Mouse (Mus musculus) gastrocnemius, postnatal 10 days (tissue): ENCODE data around the gene Gm8206. TPM values are rescaled to one million over a fixed set of nuclear protein-coding genes. Genes with fewer than 3 reads are reported as not detected.
A peak's percentile ranks its signal among the peaks of the same experiment; 100 is the strongest.
"Not testable (repeated sequence)": the region's sequence is repeated elsewhere in the genome, so short reads cannot be mapped to it uniquely, and the experiment has no call there.

Experiments
- DNase-seq: peaks from one replicate; pipeline ENCODE4 v3.0.0; 2021; ENCODE audit warnings: mixed read lengths
- long read RNA-seq, 2 experiments: library from polyadenylated mRNA; stranded (forward); transcript quantifications; one replicate each; pipeline ENCODE4 v2.0.0; 2021
- total RNA-seq, 2 experiments: library from RNA; stranded (reverse); gene quantifications; 2 replicates each; pipeline ENCODE4 v1.2.3; 2021

Gm8206 gene
- not detected for total RNA-seq
- long read RNA-seq, experiment 1 = 0 reads
- long read RNA-seq, experiment 2 = 0 reads

DNA sequence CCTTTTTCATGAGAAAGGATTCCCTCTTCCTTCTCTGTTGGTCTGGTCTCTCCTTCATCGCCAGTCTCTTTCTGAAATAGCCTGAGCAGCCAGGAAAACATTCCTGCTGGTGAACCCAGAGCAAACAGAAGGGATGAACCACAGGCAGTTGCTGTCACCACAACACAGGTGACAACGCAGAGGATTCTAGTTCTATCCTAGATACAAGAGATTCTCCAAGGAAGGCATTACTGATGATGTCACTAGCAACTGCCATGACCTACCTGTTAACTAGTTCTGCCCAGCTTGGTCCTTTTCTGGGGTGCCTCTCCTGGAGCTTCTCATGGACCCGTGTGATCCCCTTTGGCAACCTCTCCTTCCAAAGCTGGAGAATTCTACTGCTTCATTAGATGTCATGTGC, at the start of gene Gm8206:
Gene Gm8206, minus strand, starts transcription at position 101 of the 400 bp plus-strand sequence.
- DNase-seq = not testable (repeated sequence)

DNA sequence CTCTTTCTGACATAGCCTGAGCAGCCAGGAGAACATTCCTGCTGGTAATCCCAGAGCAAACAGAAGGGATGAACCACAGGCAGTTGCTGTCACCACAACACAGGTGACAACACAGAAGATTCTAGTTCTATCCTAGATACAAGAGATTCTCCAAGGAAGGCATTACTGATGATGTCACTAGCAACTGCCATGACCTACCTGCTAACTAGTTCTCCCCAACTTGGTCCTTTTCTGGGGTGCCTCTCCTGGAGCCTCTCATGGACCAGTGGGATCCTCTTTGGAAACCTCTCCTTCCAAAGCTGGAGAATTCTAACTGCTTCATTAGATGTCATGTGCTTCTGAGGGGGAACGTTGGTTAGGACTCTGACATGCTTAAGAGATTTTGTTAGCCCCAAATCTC, 32.0 kb upstream of the Gm8206 start, which contains the start of gene Gm3476:
Gene Gm3476, minus strand, starts transcription at position 101 of the 400 bp plus-strand sequence.
- DNase-seq = not testable (repeated sequence)

DNA sequence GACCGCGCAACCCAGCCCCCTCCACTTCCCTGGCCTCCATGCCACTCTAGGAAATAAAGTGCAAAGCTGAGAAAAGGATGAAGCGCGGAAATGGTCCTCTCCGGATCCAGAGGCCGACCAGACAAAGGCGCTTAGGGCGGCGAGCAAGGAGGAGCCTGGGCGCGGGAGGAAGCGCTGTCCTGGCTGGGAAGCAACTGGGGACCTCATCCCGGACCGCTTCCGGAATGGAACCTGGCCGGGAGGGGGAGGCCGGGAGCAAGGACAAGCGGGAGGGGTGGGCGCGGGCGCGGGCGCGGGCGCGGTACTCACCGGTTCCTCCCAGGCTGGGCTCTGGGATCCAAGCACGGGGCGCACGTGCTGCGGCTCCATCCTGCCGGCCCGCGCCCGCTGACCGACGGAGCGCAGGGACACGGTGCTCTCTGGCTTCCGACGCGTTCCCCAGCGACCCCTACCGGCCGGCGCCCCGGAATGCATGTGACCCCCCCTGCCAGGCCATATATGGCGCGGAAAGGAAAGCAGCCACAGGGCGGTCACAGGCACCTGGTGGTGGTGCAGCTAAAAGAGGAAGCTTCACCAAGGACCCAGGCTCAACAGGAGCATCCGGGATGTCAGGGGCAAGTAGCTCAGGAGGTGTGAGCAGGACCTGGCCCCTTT, 14.7 kb upstream of the Gm8206 start, which contains the start of gene Gm3468:
Gene Gm3468, minus strand, starts transcription at position 394 of the 654 bp plus-strand sequence.
- DNase-seq = peak; percentile 51

DNA sequence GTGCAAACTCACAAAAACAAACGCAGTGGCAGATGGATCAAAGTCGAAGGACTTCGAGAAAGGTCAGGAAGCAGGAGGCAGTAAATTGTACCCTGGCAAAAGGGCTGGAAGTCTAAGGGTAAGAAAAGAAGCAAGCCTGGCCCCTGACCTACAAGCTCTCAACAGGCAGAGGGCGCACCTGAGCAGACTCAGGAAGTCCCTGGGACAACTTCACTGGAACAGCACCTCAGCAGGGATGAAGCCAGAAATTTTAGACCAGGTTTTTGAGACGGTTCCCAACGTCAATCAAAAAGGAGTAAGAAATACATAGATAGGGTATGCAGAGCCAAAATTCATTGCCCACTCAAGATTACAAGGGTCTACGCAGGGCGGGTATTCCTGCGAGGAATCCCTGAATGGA, 13.8 kb upstream of the Gm8206 start:
- not testable (repeated sequence) for DNase-seq

DNA sequence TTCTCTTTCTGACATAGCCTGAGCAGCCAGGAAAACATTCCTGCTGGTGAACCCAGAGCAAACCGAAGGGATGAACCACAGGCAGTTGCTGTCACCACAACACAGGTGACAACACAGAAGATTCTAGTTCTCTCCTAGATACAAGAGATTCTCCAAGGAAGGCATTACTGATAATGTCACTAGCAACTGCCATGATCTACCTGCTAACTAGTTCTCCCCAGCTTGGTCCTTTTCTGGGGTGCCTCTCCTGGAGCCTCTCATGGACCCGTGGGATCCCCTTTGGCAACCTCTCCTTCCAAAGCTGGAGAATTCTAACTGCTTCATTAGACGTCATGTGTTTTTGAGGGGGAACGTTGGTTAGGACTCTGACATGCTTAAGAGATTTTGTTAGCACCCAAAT, 35.6 kb downstream of the Gm8206 start, which contains the start of gene Gm6337:
Gene Gm6337, minus strand, starts transcription at position 101 of the 400 bp plus-strand sequence.
- DNase-seq = not testable (repeated sequence)

DNA sequence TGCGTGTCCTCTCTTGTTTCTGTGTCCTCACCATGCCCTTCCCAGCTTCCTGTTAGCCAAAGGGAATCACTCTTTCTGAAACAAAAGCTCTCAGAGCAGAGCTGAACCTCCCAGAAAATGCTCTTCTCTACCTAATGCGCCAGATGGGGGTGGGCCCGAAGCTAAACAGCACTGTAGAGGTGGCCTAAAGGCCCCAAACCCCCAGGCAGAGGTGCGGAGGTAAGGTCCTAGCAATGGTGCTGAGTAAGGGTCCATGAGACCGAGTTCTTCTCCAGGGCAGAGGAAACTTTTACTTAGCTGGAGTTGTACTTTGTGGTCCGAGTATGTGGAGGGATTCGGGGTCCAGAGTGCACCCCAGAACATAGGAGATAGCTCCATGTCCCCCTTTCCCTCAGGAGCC, 106.6 kb downstream of the Gm8206 start:
- DNase-seq = peak; percentile 8

DNA sequence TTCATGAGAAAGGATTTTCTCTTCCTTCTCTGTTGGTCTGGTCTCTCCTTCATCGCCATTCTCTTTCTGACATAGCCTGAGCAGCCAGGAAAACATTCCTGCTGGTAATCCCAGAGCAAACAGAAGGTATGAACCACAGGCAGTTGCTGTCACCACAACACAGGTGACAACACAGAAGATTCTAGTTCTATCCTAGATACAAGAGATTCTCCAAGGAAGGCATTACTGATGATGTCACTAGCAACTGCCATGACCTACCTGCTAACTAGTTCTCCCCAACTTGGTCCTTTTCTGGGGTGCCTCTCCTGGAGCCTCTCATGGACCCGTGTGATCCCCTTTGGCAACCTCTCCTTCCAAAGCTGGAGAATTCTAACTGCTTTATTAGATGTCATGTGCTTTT, 114.7 kb downstream of the Gm8206 start, which contains the start of gene Gm3453:
Gene Gm3453, minus strand, starts transcription at position 101 of the 400 bp plus-strand sequence.
- DNase-seq = not testable (repeated sequence)

Other genes starting within 250 kb of the Gm8206 start
- gene Gm8237, start 213.6 kb downstream of the Gm8206 start, total RNA-seq = 1 to 10 TPM; 1.0 to 1.5 TPM
- gene Gm3248, start 132.2 kb downstream of the Gm8206 start, total RNA-seq = under 1 TPM; 0.82 to 0.88 TPM
- gene Gm3453, start 114.8 kb downstream of the Gm8206 start, total RNA-seq = not detected
- gene Gm6337, start 35.7 kb downstream of the Gm8206 start, total RNA-seq = not detected
- under 1 TPM; 0.16 to 0.79 TPM for gene Gm3468, start 14.7 kb upstream of the Gm8206 start, total RNA-seq
- not detected for gene Gm3476, start 31.9 kb upstream of the Gm8206 start, total RNA-seq
- gene Gm21560, start 125.3 kb upstream of the Gm8206 start, total RNA-seq = under 1 TPM; 0.40 to 0.75 TPM
- under 1 TPM; 0.54 to 0.90 TPM for gene Gm3411, start 193.3 kb upstream of the Gm8206 start, total RNA-seq
- gene Gm21103, start 210.9 kb upstream of the Gm8206 start, total RNA-seq = not detected
- gene Gm3618, start 249.7 kb upstream of the Gm8206 start, total RNA-seq = not detected